Mouse (Mus musculus) small intestine, adult 2 months (tissue): Measurements from ENCODE around the gene Hectd1. TPM values are rescaled to one million over a fixed set of nuclear protein-coding genes. Genes with fewer than 3 reads are reported as not detected.

Experiments used
- H3K27ac ChIP-seq: fragments of 200-500 bp; 2 replicates; pipeline ENCODE4 v1.5.1; 2012; ENCODE audit warnings: low read depth, low read length, control low read depth, inconsistent platforms; ENCODE audit not compliant: insufficient read depth
- H3K27me3 ChIP-seq: fragments of 200-500 bp; 2 replicates; pipeline ENCODE4 v1.6.1; 2012; ENCODE audit warnings: mild to moderate bottlenecking, moderate library complexity, low read length, inconsistent platforms; ENCODE audit not compliant: control insufficient read depth, insufficient read depth
- H3K36me3 ChIP-seq: fragments of 200-500 bp; 2 replicates; pipeline ENCODE4 v1.6.1; 2012; ENCODE audit warnings: mild to moderate bottlenecking, low read length, control low read depth, inconsistent platforms; ENCODE audit not compliant: control insufficient read depth, insufficient read depth
- H3K4me1 ChIP-seq: fragments of 200-500 bp; 2 replicates; pipeline ENCODE4 v1.6.1; 2012; ENCODE audit warnings: low read length, inconsistent platforms, mixed read lengths; ENCODE audit not compliant: control insufficient read depth, insufficient read depth, insufficient read length
- H3K4me3 ChIP-seq: fragments of 200-500 bp; 2 replicates; pipeline ENCODE4 v1.5.1; 2012; ENCODE audit warnings: low read depth, mild to moderate bottlenecking, control low read depth, inconsistent platforms, low read length, moderate library complexity
- CTCF ChIP-seq: fragments of 200-500 bp; IDR thresholded peaks from 2 replicates; pipeline ENCODE4 v1.5.1; 2012; ENCODE audit warnings: low read depth, mild to moderate bottlenecking, control low read depth, inconsistent platforms, low read length, moderate library complexity, mixed read lengths; ENCODE audit not compliant: insufficient replicate concordance, insufficient read length; ENCODE audit errors: extremely low read depth
- POLR2A ChIP-seq: fragments of 200-500 bp; IDR thresholded peaks from 2 replicates; pipeline ENCODE4 v1.6.1; 2012; ENCODE audit warnings: low read depth, mild to moderate bottlenecking, control low read depth, inconsistent platforms, low read length, moderate library complexity
- WGBS: fragments of 180-500 bp; shearing (Covaris S2); methylation state at CpG from one replicate; pipeline ENCODE4 v1.1.7; 2018; 5-methylcytosine and 5-hydroxymethylcytosine counted together
- polyA plus RNA-seq: library from polyadenylated mRNA; depleted of rRNA; stranded (reverse); fragments of >200 nt; gene quantifications from 2 replicates; pipeline ENCODE4 v1.2.3, GENCODE M21; 2012

Gene Hectd1
- polyA plus RNA-seq, 1 experiment = 6.7 TPM

GRCm38 (mm10) chr12:51830077-51830402, 704 bp upstream of the Hectd1 start:
- peaks cover 8% of the 10 kb centered on the region; the same call in 1 of the 2 replicates for H3K36me3 ChIP-seq
- peak overlapping the region; percentile 89 for H3K4me3 ChIP-seq
- no peak for TF ChIP-seq POLR2A
- TF ChIP-seq CTCF = peak; percentile 19; the same call in 1 of the 2 replicates
- peaks cover 3% of the 10 kb centered on the region; the same call in 1 of the 2 replicates for H3K4me1 ChIP-seq
- no peaks in the 10 kb centered on the region for H3K27me3 ChIP-seq
- peak overlapping the region; percentile 97 for H3K27ac ChIP-seq
- under 1% methylated on average over 12 of the region's 12 CpGs for WGBS

- peak; percentile 21; the same call in 1 of the 2 replicates for TF ChIP-seq POLR2A
- no peak for TF ChIP-seq CTCF
- Histone ChIP-seq H3K36me3 (peaks cover 16% of the 10 kb centered on the region), H3K4me1 (peaks cover 3% of the 10 kb centered on the region; the same call in 1 of the 2 replicates), H3K27me3 (no peaks in the 10 kb centered on the region), H3K27ac (peak overlapping the region; percentile 97), H3K4me3 (peak overlapping the region; percentile 89)
- under 1% methylated on average over 66 of the region's 66 CpGs for WGBS
Measured at GRCm38 (mm10) chr12:51828716-51829289, 533 bp downstream of the Hectd1 start.

GRCm38 (mm10) chr12:51827958-51828650, 1.2 kb downstream of the Hectd1 start:
- H3K4me3 ChIP-seq = peak overlapping the region; percentile 89
- H3K4me1 ChIP-seq = peaks cover 3% of the 10 kb centered on the region; the same call in 1 of the 2 replicates
- H3K36me3 ChIP-seq = peaks cover 18% of the 10 kb centered on the region
- WGBS = 2% methylated on average over 6 of the region's 6 CpGs
- TF ChIP-seq POLR2A = no peak
- TF ChIP-seq CTCF = no peak
- H3K27ac ChIP-seq = peak overlapping the region; percentile 97
- no peaks in the 10 kb centered on the region for H3K27me3 ChIP-seq

- TF ChIP-seq POLR2A (no peak), CTCF (peak; percentile 31; the same call in 1 of the 2 replicates)
- H3K27me3 ChIP-seq = no peaks in the 10 kb centered on the region
- H3K36me3 ChIP-seq = peaks cover 18% of the 10 kb centered on the region
- no peak overlapping the region for H3K27ac ChIP-seq
- H3K4me1 ChIP-seq = peaks cover 5% of the 10 kb centered on the region; the same call in 1 of the 2 replicates
- WGBS = 50% methylated on average over 2 of the region's 2 CpGs
- no peak overlapping the region for H3K4me3 ChIP-seq
Measured at GRCm38 (mm10) chr12:51825338-51825737, 4.0 kb downstream of the Hectd1 start.

- H3K36me3 ChIP-seq = peaks cover 18% of the 10 kb centered on the region
- no peaks in the 10 kb centered on the region for H3K27me3 ChIP-seq
- H3K27ac ChIP-seq = no peak overlapping the region
- WGBS = 83% methylated on average over 5 of the region's 5 CpGs
- H3K4me1 ChIP-seq = peaks cover 11% of the 10 kb centered on the region; the same call in 1 of the 2 replicates
- H3K4me3 ChIP-seq = no peak overlapping the region
- TF ChIP-seq POLR2A (no peak), CTCF (no peak)
Measured at GRCm38 (mm10) chr12:51823311-51823710, 6.0 kb downstream of the Hectd1 start.

- Histone ChIP-seq H3K36me3 (peaks cover 18% of the 10 kb centered on the region), H3K27ac (no peak overlapping the region), H3K27me3 (no peaks in the 10 kb centered on the region), H3K4me3 (no peak overlapping the region), H3K4me1 (peaks cover 11% of the 10 kb centered on the region; the same call in 1 of the 2 replicates)
- TF ChIP-seq CTCF (no peak), POLR2A (no peak)
- 67% methylated on average over 2 of the region's 2 CpGs for WGBS
Measured at GRCm38 (mm10) chr12:51822861-51823260, 6.5 kb downstream of the Hectd1 start.

- no peak for TF ChIP-seq POLR2A
- TF ChIP-seq CTCF = no peak
- Histone ChIP-seq H3K27me3 (no peaks in the 10 kb centered on the region), H3K27ac (no peak overlapping the region), H3K4me3 (no peak overlapping the region), H3K4me1 (peaks cover 10% of the 10 kb centered on the region; the same call in 1 of the 2 replicates), H3K36me3 (peaks cover 18% of the 10 kb centered on the region)
- WGBS = 88% methylated on average over 3 of the region's 3 CpGs
Measured at GRCm38 (mm10) chr12:51822236-51822635, 7.1 kb downstream of the Hectd1 start.
